Mouse (Mus musculus): ENCODE measurements around the gene Tuba1c. TPM values are rescaled to one million over a fixed set of nuclear protein-coding genes. Genes with fewer than 3 reads are reported as not detected.
A peak's percentile ranks its signal among the peaks of the same experiment; 100 is the strongest.

Tuba1c gene
- total and polyA plus RNA-seq, 3 experiments, result 129 to 163 TPM; not detected in 1

GRCm38 (mm10) chr15:98993865-98994264, 35.8 kb upstream of the Tuba1c start (continued):
- TF ChIP-seq CHD2 (IDR thresholded peaks at IDR 0.05; ENCODE audit: low read length) (no peak), ETS1 (IDR thresholded peaks at IDR 0.05; ENCODE audit: low read depth, low read length) (peak; percentile 63), GABPA (IDR thresholded peaks at IDR 0.05; ENCODE audit: low read depth, low read length) (no peak), ZC3H11A (IDR thresholded peaks at IDR 0.05; ENCODE audit: low read depth, low read length) (peak; percentile 83), KAT2A (conservative IDR thresholded peaks at IDR 0.05; ENCODE audit: low read depth, low read length) (no peak), MAFK (IDR thresholded peaks at IDR 0.05; ENCODE audit: borderline replicate concordance, low read depth, low read length) (no peak), USF2 (IDR thresholded peaks at IDR 0.05; ENCODE audit: borderline replicate concordance in 1 of 2, insufficient read depth in 1 of 2, low read depth in 1 of 2, low read length in 2 of 2) (no peak), E2F4 (IDR thresholded peaks at IDR 0.05; ENCODE audit: borderline replicate concordance, low read depth, low read length) (no peak), BHLHE40 (IDR thresholded peaks at IDR 0.05; ENCODE audit: borderline replicate concordance, low read depth, low read length) (no peak; the same call in 1 of the 2 replicates)

DNA sequence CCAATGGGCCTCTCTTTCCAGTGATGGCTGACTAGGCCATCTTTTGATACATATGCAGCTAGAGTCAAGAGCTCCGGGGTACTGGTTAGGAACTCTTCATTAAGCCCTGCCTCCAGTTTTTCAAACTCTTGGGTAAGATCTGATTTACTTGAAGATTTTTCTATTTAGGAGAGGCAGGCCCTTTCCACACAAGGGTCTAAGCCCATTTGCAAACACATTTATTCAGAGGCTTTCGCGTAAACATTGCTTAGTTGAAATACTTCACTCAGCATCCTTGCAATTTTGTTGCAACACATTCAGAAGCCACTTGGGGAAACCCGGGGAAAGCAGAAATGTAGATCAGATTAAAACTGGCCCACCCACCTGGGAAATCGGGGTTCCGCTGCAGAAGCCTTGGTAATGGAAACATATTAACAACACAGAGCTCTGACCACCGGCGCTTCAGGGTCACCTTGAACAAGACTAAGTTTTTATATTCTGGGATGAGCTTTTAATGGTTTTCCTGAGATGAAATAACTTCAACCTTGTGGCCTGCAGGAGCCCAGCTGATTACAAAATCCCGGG, 34.7 kb upstream of the Tuba1c start:
- no peaks in the 10 kb centered on the region for H3K27me3 ChIP-seq (ENCODE audit: control insufficient read depth in 1 of 2, insufficient read depth in 2 of 2, low read length in 2 of 2)
- H3K36me3 ChIP-seq (ENCODE audit: control insufficient read depth in 1 of 2, insufficient read depth in 2 of 2, low read length in 2 of 2), result peaks cover 0 to 14% of the 10 kb centered on the region in 2 experiments; a peak in 2 of 4 replicates
- no peak overlapping the region for H3K27ac ChIP-seq (ENCODE audit: control insufficient read depth, low read depth, low read length)
- no peak overlapping the region for H3K9ac ChIP-seq (ENCODE audit: control insufficient read depth, low read depth, low read length, poor library complexity, severe bottlenecking)
- H3K4me3 ChIP-seq (ENCODE audit: control insufficient read depth in 1 of 2, insufficient read depth in 1 of 2, low read depth in 2 of 2, low read length in 2 of 2), result no peak overlapping the region
- peaks cover 11 to 23% of the 10 kb centered on the region in 2 experiments for H3K4me1 ChIP-seq (ENCODE audit: control insufficient read depth in 1 of 2, insufficient read depth in 2 of 2, low read length in 2 of 2)
- DNase-seq (ENCODE audit: low read depth, low spot score), result no peak
- peaks cover 3% of the 10 kb centered on the region; the same call in 1 of the 2 replicates for H3K79me2 ChIP-seq (ENCODE audit: control insufficient read depth, insufficient read depth, low read length, poor library complexity)
- no peaks in the 10 kb centered on the region for H3K9me3 ChIP-seq (replicated peaks; ENCODE audit: insufficient read depth, low read length)
- TF ChIP-seq CHD1 (IDR thresholded peaks at IDR 0.05; ENCODE audit: low read depth, low read length) (no peak), ZKSCAN1 (IDR thresholded peaks at IDR 0.05; ENCODE audit: low read depth, low read length) (no peak), NELFE (IDR thresholded peaks at IDR 0.05; ENCODE audit: low read depth, low read length) (no peak), ZNF384 (IDR thresholded peaks at IDR 0.05; ENCODE audit: low read depth, low read length) (no peak), GABPA (IDR thresholded peaks at IDR 0.05; ENCODE audit: low read depth, low read length) (no peak), RCOR1 (IDR thresholded peaks at IDR 0.05; ENCODE audit: low read depth, low read length) (no peak)

DNA sequence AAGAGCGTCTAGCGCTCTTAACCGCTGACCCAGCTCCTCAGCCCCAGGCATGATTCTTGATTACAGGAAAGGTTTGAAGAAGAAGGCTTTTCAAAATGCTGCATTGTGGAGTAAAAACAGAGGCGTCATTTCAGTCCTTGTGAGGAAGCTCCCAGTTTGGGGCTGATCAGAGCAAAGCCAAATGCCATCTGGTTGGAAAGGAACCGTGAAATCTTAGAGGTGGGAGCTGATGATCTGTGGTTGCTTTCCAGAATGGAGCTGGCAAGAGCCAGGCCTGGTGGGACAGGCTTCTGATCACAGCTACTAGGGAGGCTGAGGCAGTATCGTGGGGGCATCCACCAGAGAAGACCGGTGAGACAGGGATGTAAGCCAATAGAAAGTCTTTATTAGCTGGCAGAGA, 32.9 kb upstream of the Tuba1c start:
- no peak overlapping the region for H3K4me3 ChIP-seq (ENCODE audit: control insufficient read depth in 1 of 2, insufficient read depth in 1 of 2, low read depth in 2 of 2, low read length in 2 of 2)
- no peak for DNase-seq (ENCODE audit: low read depth, low spot score)
- peaks cover 0 to 17% of the 10 kb centered on the region in 2 experiments; a peak in 2 of 4 replicates for H3K36me3 ChIP-seq (ENCODE audit: control insufficient read depth in 1 of 2, insufficient read depth in 2 of 2, low read length in 2 of 2)
- TF ChIP-seq ZKSCAN1 (IDR thresholded peaks at IDR 0.05; ENCODE audit: low read depth, low read length), result no peak
- TF ChIP-seq MYC (IDR thresholded peaks at IDR 0.05; ENCODE audit: low read depth, low read length), result no peak
- no peak for TF ChIP-seq CTCF (IDR thresholded peaks at IDR 0.05 in 2 of 3, conservative IDR thresholded peaks at IDR 0.05 in 1 of 3; ENCODE audit: control insufficient read depth in 1 of 3, insufficient read depth in 1 of 3, low read depth in 2 of 3, low read length in 3 of 3, poor library complexity in 1 of 3, severe bottlenecking in 1 of 3)
- TF ChIP-seq UBTF (IDR thresholded peaks at IDR 0.05; ENCODE audit: borderline replicate concordance, insufficient read depth, low read depth, low read length), result no peak
- no peak for TF ChIP-seq GABPA (IDR thresholded peaks at IDR 0.05; ENCODE audit: low read depth, low read length)
- no peak for TF ChIP-seq NELFE (IDR thresholded peaks at IDR 0.05; ENCODE audit: low read depth, low read length)
- no peak for TF ChIP-seq MXI1 (IDR thresholded peaks at IDR 0.05; ENCODE audit: low read depth, low read length)
- TF ChIP-seq TBP (IDR thresholded peaks at IDR 0.05; ENCODE audit: low read depth, low read length), result no peak
- no peak for TF ChIP-seq E2F4 (IDR thresholded peaks at IDR 0.05; ENCODE audit: borderline replicate concordance, low read depth, low read length)
- TF ChIP-seq ZNF384 (IDR thresholded peaks at IDR 0.05; ENCODE audit: low read depth, low read length), result no peak
- no peak overlapping the region for H3K27ac ChIP-seq (ENCODE audit: control insufficient read depth, low read depth, low read length)
- no peak overlapping the region for H3K9ac ChIP-seq (ENCODE audit: control insufficient read depth, low read depth, low read length, poor library complexity, severe bottlenecking)
- peaks cover 3% of the 10 kb centered on the region; the same call in 1 of the 2 replicates for H3K79me2 ChIP-seq (ENCODE audit: control insufficient read depth, insufficient read depth, low read length, poor library complexity)
- H3K4me1 ChIP-seq (ENCODE audit: control insufficient read depth in 1 of 2, insufficient read depth in 2 of 2, low read length in 2 of 2), result peaks cover 11 to 29% of the 10 kb centered on the region in 2 experiments
- no peaks in the 10 kb centered on the region for H3K9me3 ChIP-seq (replicated peaks; ENCODE audit: insufficient read depth, low read length)
- no peaks in the 10 kb centered on the region for H3K27me3 ChIP-seq (ENCODE audit: control insufficient read depth in 1 of 2, insufficient read depth in 2 of 2, low read length in 2 of 2)
